ENCODE assay signal across 8 mouse cellular contexts in genomic region chr17:29431553-29432297, GRCm38 (mm10). TPM values are rescaled to one million over a fixed set of nuclear protein-coding genes. Genes with fewer than 3 reads are reported as not detected.
A peak's percentile ranks its signal among the peaks of the same experiment; 100 is the strongest.
DNase-seq lines count a peak whose midpoint lies in the region; ATAC-seq and TF ChIP-seq lines count a peak whose summit lies in the region.

No protein-coding gene starts in this region.

- no peaks in the 10 kb centered on the region for H3K9me3 ChIP-seq in heart, postnatal 0 days (replicated peaks; ENCODE audit: control insufficient read depth, low read length)

- no peak for TF ChIP-seq EP300 in heart, adult 2 months (IDR thresholded peaks at IDR 0.05; ENCODE audit: insufficient read depth, low read depth, low read length)
- TF ChIP-seq EP300 in heart, postnatal 0 days (IDR thresholded peaks at IDR 0.05; ENCODE audit: low read depth) = no peak

- H3K36me3 ChIP-seq in heart, adult 2 months (ENCODE audit: control insufficient read depth, insufficient read depth, low read length) = no peaks in the 10 kb centered on the region
- no peaks in the 10 kb centered on the region for H3K36me3 ChIP-seq in heart, postnatal 0 days (replicated peaks; ENCODE audit: control insufficient read depth, insufficient read depth, low read length)

- H3K9ac ChIP-seq in heart, adult 2 months (ENCODE audit: low read depth, low read length) = no peak overlapping the region
- no peak overlapping the region for H3K9ac ChIP-seq in heart, postnatal 0 days (replicated peaks; ENCODE audit: low read depth, low read length)

- no peaks in the 10 kb centered on the region for H3K79me2 ChIP-seq in heart, adult 2 months (replicated peaks; ENCODE audit: control insufficient read depth, insufficient read depth, low read length)

- H3K27me3 ChIP-seq in heart, adult 2 months (ENCODE audit: control insufficient read depth, insufficient read depth, low read length) = no peaks in the 10 kb centered on the region
- H3K27me3 ChIP-seq in heart, postnatal 0 days (ENCODE audit: control insufficient read depth, insufficient read depth, low read length) = no peaks in the 10 kb centered on the region

- no peak overlapping the region for H3K4me2 ChIP-seq in heart, postnatal 0 days (ENCODE audit: low read depth, low read length)

- no peak overlapping the region for H3K4me3 ChIP-seq in heart, adult 2 months
- no peak overlapping the region for H3K4me3 ChIP-seq in heart, postnatal 0 days (ENCODE audit: low read depth, low read length)

- TF ChIP-seq CTCF in heart, adult 2 months (IDR thresholded peaks at IDR 0.05) = no peak
- no peak for TF ChIP-seq CTCF in heart, postnatal 0 days (IDR thresholded peaks at IDR 0.05; ENCODE audit: low read depth)

- H3K27ac ChIP-seq in heart, adult 2 months = peak overlapping the region; percentile 71
- H3K27ac ChIP-seq in heart, postnatal 0 days (ENCODE audit: low read depth) = peak overlapping the region; percentile 89

- ATAC-seq in heart, postnatal 0 days (ENCODE audit: insufficient read depth, low read depth) = no peak

- peaks cover 6% of the 10 kb centered on the region for H3K4me1 ChIP-seq in heart, adult 2 months (ENCODE audit: control insufficient read depth, insufficient read depth, low read length)
- peaks cover 46% of the 10 kb centered on the region for H3K4me1 ChIP-seq in heart, postnatal 0 days (ENCODE audit: control insufficient read depth, insufficient read depth)

- 46% methylated on average over 8 of the region's 8 CpGs for WGBS in heart, adult 2 months
- 39% methylated on average over 8 of the region's 8 CpGs for whole genome bisulfite sequencing in heart, postnatal 0 days

- intact Hi-C loops in heart, adult 2 months (cut with DNase I) = no loop called here
- intact Hi-C loops in heart, postnatal 36 days (cut with DNase I) = no loop called here

- peak in 1 of 2 experiments; percentile 61 for DNase-seq in heart, adult 2 months
- no peak for DNase-seq in heart, postnatal 36 days
- DNase-seq in CD8-positive naive resting alpha-beta T cell, adult 2 months (ENCODE audit: low read depth in 2 of 2, low spot score in 2 of 2) = peak; percentile 38 to 50
- DNase-seq in heart, postnatal 0 days (ENCODE audit: low spot score) = peak; percentile 54
- DNase-seq in lung, postnatal 4 days = peak; percentile 54
- no peak for DNase-seq in cerebellum, postnatal 25 days
- DNase-seq in yolk sac, embryonic 10.5 days (ENCODE audit: low spot score) = no peak
- DNase-seq in adrenal gland, adult 8-10 months = no peak

- no peak for TF ChIP-seq POLR2A in heart, adult 2 months (IDR thresholded peaks at IDR 0.05; ENCODE audit: insufficient read depth, low read depth, low read length)

RNA-seq across cellular contexts. Expression of gene Pim1, which starts 58.8 kb away (rescaled TPM):
- total RNA-seq in heart, adult 2 months (2021) = 10 to 100 TPM; 17.2 to 20.5 TPM
- 24.6 and 27.9 TPM in 2 replicates for polyA plus RNA-seq in heart, adult 2 months (2012; rRNA removed)
- total RNA-seq in heart, postnatal 36 days (2021) = 10 to 100 TPM; 22.3 to 36.3 TPM
- total RNA-seq in heart, postnatal 0 days (2014; rRNA removed; ENCODE audit: low replicate concordance) = 58.4 and 81.0 TPM in 2 replicates
- 28.6 and 29.2 TPM in 2 replicates for polyA plus RNA-seq in heart, postnatal 0 days (2015; fragmentation: Nextera tagmentation; extraction: Ambion mirVana)
- 100 to 1,000 TPM in 1 of 4 experiments, 10 to 100 TPM in 3; 55.1 to 168 (median 83.0) TPM for total RNA-seq in adrenal gland, adult 8-10 months (2022)

Comparison
In these comparisons a context has a peak if more than half of its experiments do, and no peak if none do; other contexts are left out.
1. DNase-seq: peak in CD8-positive naive resting alpha-beta T cell, adult 2 months (2 of 2), heart, postnatal 0 days (single experiment) and lung, postnatal 4 days (2 of 2); none in heart, postnatal 36 days (0 of 2), cerebellum, postnatal 25 days (0 of 2), yolk sac, embryonic 10.5 days (single experiment) and adrenal gland, adult 8-10 months (single experiment).